Mouse (Mus musculus) embryonic facial prominence, embryonic 14.5 days (tissue): ENCODE measurements around the gene Vmp1. TPM values are rescaled to one million over a fixed set of nuclear protein-coding genes. Genes with fewer than 3 reads are reported as not detected.

Experiments
- ATAC-seq: fragments of 200-750 bp; cut with Nextera tagmentation; 2 replicates; pipeline ENCODE4 v1.8.0; 2017; ENCODE audit warnings: low read depth, moderate number of reproducible peaks, moderate TSS enrichment
- DNase-seq: peaks from one replicate; pipeline ENCODE4 v3.0.0-alpha.2; 2015; ENCODE audit warnings: low spot score
- H3K27ac ChIP-seq: fragments of 300-500 bp; sonication (generic); replicated peaks from 2 replicates; pipeline ENCODE4 v1.5.1; 2014; ENCODE audit warnings: low read depth, mild to moderate bottlenecking, low read length, moderate library complexity
- H3K27me3 ChIP-seq: fragments of 300-500 bp; sonication (generic); replicated peaks from 2 replicates; pipeline ENCODE4 v1.6.1; 2014; ENCODE audit warnings: low read length; ENCODE audit not compliant: control insufficient read depth, insufficient read depth
- H3K36me3 ChIP-seq: fragments of 300-500 bp; sonication (generic); 2 replicates; pipeline ENCODE4 v1.6.1; 2014; ENCODE audit warnings: low read length, mixed read lengths; ENCODE audit not compliant: control insufficient read depth, insufficient read depth
- H3K4me1 ChIP-seq: fragments of 300-500 bp; sonication (generic); 2 replicates; pipeline ENCODE4 v1.6.1; 2014; ENCODE audit warnings: antibody characterized with exemption, low read length; ENCODE audit not compliant: control insufficient read depth, insufficient read depth
- H3K4me2 ChIP-seq: fragments of 300-500 bp; sonication (generic); 2 replicates; pipeline ENCODE4 v1.6.1; 2014; ENCODE audit warnings: low read depth, mild to moderate bottlenecking, low read length, moderate library complexity, mixed read lengths
- H3K4me3 ChIP-seq: fragments of 300-500 bp; sonication (generic); 2 replicates; pipeline ENCODE4 v1.5.1; 2014; ENCODE audit warnings: low read depth, mild to moderate bottlenecking, low read length
- H3K9ac ChIP-seq: fragments of 300-500 bp; sonication (generic); 2 replicates; pipeline ENCODE4 v1.6.1; 2014; ENCODE audit warnings: low read depth, mild to moderate bottlenecking, low read length, moderate library complexity, mixed read lengths
- H3K9me3 ChIP-seq: fragments of 300-500 bp; sonication (generic); 2 replicates; pipeline ENCODE4 v1.6.1; 2016; ENCODE audit warnings: low read length; ENCODE audit not compliant: control insufficient read depth
- WGBS: fragments of 180-500 bp; shearing (Covaris S2); extraction: QIAGEN DNeasy Blood & Tissue Kit; methylation state at CpG from one replicate; pipeline ENCODE4 v1.1.7; 2014; 5-methylcytosine and 5-hydroxymethylcytosine counted together
- polyA plus RNA-seq: library from polyadenylated mRNA; unstranded; fragments of >200 nt; fragmentation: Nextera tagmentation; extraction: Ambion mirVana; gene quantifications from 2 replicates; pipeline ENCODE4 v1.2.1, GENCODE M21; 2014

Gene Vmp1
- polyA plus RNA-seq, 1 experiment from 2014 or later, result 86.6 TPM

- Histone ChIP-seq H3K4me2 (no peak overlapping the region), H3K27ac (no peak overlapping the region), H3K36me3 (peaks cover 87% of the 10 kb centered on the region), H3K9ac (no peak overlapping the region), H3K27me3 (no peaks in the 10 kb centered on the region), H3K4me1 (no peaks in the 10 kb centered on the region), H3K4me3 (no peak overlapping the region), H3K9me3 (no peaks in the 10 kb centered on the region)
- no peak for ATAC-seq
- DNase-seq, result no peak
Measured at GRCm38 (mm10) chr11:86714606-86715005, 31.0 kb upstream of the Vmp1 start.

GRCm38 (mm10) chr11:86701151-86701550 is 17.5 kb upstream of the Vmp1 start:
- H3K9ac ChIP-seq, result no peak overlapping the region
- ATAC-seq (no peak), DNase-seq (no peak)
- no peak overlapping the region for H3K27ac ChIP-seq
- no peaks in the 10 kb centered on the region for H3K9me3 ChIP-seq
- no peaks in the 10 kb centered on the region for H3K27me3 ChIP-seq
- WGBS, result 94% methylated on average over 4 of the region's 4 CpGs
- no peaks in the 10 kb centered on the region for H3K4me1 ChIP-seq
- no peak overlapping the region for H3K4me3 ChIP-seq
- H3K36me3 ChIP-seq, result peaks cover 96% of the 10 kb centered on the region
- no peak overlapping the region for H3K4me2 ChIP-seq

GRCm38 (mm10) chr11:86695461-86695860 is 11.8 kb upstream of the Vmp1 start:
- peaks cover 96% of the 10 kb centered on the region for H3K36me3 ChIP-seq
- H3K4me3 ChIP-seq, result no peak overlapping the region
- no peak overlapping the region for H3K9ac ChIP-seq
- no peaks in the 10 kb centered on the region for H3K9me3 ChIP-seq
- 82% methylated on average over 4 of the region's 4 CpGs for WGBS
- H3K27ac ChIP-seq, result no peak overlapping the region
- H3K4me1 ChIP-seq, result no peaks in the 10 kb centered on the region
- ATAC-seq (no peak), DNase-seq (no peak)
- H3K27me3 ChIP-seq, result no peaks in the 10 kb centered on the region
- no peak overlapping the region for H3K4me2 ChIP-seq

GRCm38 (mm10) chr11:86692546-86692945 is 8.9 kb upstream of the Vmp1 start:
- Histone ChIP-seq H3K27me3 (no peaks in the 10 kb centered on the region), H3K4me1 (no peaks in the 10 kb centered on the region), H3K9ac (no peak overlapping the region), H3K4me2 (no peak overlapping the region), H3K9me3 (no peaks in the 10 kb centered on the region), H3K36me3 (peaks cover 91% of the 10 kb centered on the region), H3K27ac (no peak overlapping the region), H3K4me3 (no peak overlapping the region)
- ATAC-seq, result no peak
- DNase-seq, result no peak
- WGBS, result 89% methylated on average over 2 of the region's 2 CpGs

- DNase-seq (no peak), ATAC-seq (no peak)
- Histone ChIP-seq H3K27me3 (no peaks in the 10 kb centered on the region), H3K4me2 (no peak overlapping the region), H3K4me3 (no peak overlapping the region), H3K9me3 (no peaks in the 10 kb centered on the region), H3K27ac (no peak overlapping the region), H3K4me1 (no peaks in the 10 kb centered on the region), H3K9ac (no peak overlapping the region), H3K36me3 (peaks cover 91% of the 10 kb centered on the region)
- 91% methylated on average over 2 of the region's 2 CpGs for WGBS
Measured at GRCm38 (mm10) chr11:86691956-86692355, 8.3 kb upstream of the Vmp1 start.

GRCm38 (mm10) chr11:86691482-86691881 is 7.8 kb upstream of the Vmp1 start:
- H3K9ac ChIP-seq, result no peak overlapping the region
- 88% methylated on average over 3 of the region's 3 CpGs for WGBS
- H3K4me2 ChIP-seq, result no peak overlapping the region
- ATAC-seq (no peak), DNase-seq (no peak)
- peaks cover 87% of the 10 kb centered on the region for H3K36me3 ChIP-seq
- H3K9me3 ChIP-seq, result no peaks in the 10 kb centered on the region
- no peaks in the 10 kb centered on the region for H3K27me3 ChIP-seq
- no peak overlapping the region for H3K4me3 ChIP-seq
- no peak overlapping the region for H3K27ac ChIP-seq
- H3K4me1 ChIP-seq, result no peaks in the 10 kb centered on the region

- no peaks in the 10 kb centered on the region for H3K27me3 ChIP-seq
- 95% methylated on average over 3 of the region's 3 CpGs for WGBS
- no peak for ATAC-seq
Measured at GRCm38 (mm10) chr11:86690383-86690782, 6.7 kb upstream of the Vmp1 start.

GRCm38 (mm10) chr11:86685366-86685765 is 1.7 kb upstream of the Vmp1 start:
- H3K4me3 ChIP-seq, result peak overlapping the region; percentile 84
- peak overlapping the region; percentile 71 for H3K4me2 ChIP-seq
- peaks cover 29% of the 10 kb centered on the region for H3K36me3 ChIP-seq
- H3K27ac ChIP-seq, result no peak overlapping the region
- peaks cover 23% of the 10 kb centered on the region for H3K4me1 ChIP-seq
- DNase-seq, result no peak
- WGBS, result 93% methylated on average over 1 of the region's 1 CpGs
- H3K9ac ChIP-seq, result 0 out of 2 replicates have a peak overlapping the region, but pooled peaks have one; percentile 90
- H3K27me3 ChIP-seq, result no peaks in the 10 kb centered on the region
- ATAC-seq, result no peak
- no peaks in the 10 kb centered on the region for H3K9me3 ChIP-seq

More at GRCm38 (mm10) chr11:86690383-86690782, 6.7 kb upstream of the Vmp1 start:
- H3K9me3 ChIP-seq, result no peaks in the 10 kb centered on the region
- H3K27ac ChIP-seq, result no peak overlapping the region
- H3K4me2 ChIP-seq, result no peak overlapping the region
- no peak overlapping the region for H3K4me3 ChIP-seq
- peaks cover 77% of the 10 kb centered on the region for H3K36me3 ChIP-seq
- no peak for DNase-seq
- H3K4me1 ChIP-seq, result peaks cover 4% of the 10 kb centered on the region; the same call in 1 of the 2 replicates
- no peak overlapping the region for H3K9ac ChIP-seq

- no peak for ATAC-seq
Measured at GRCm38 (mm10) chr11:86684126-86685012, 733 bp upstream of the Vmp1 start.

More at GRCm38 (mm10) chr11:86684126-86685012, 733 bp upstream of the Vmp1 start:
- H3K4me1 ChIP-seq, result peaks cover 23% of the 10 kb centered on the region
- H3K4me2 ChIP-seq, result peak overlapping the region; percentile 71
- H3K27me3 ChIP-seq, result no peaks in the 10 kb centered on the region
- peak overlapping the region; percentile 90 for H3K9ac ChIP-seq
- H3K27ac ChIP-seq, result peak overlapping the region; percentile 89
- H3K36me3 ChIP-seq, result peaks cover 19% of the 10 kb centered on the region
- 4% methylated on average over 20 of the region's 20 CpGs for WGBS
- no peaks in the 10 kb centered on the region for H3K9me3 ChIP-seq
- H3K4me3 ChIP-seq, result peak overlapping the region; percentile 84
- DNase-seq, result no peak
